Mouse (Mus musculus): ENCODE measurements around the gene Rin1. TPM values are rescaled to one million over a fixed set of nuclear protein-coding genes. Genes with fewer than 3 reads are reported as not detected.

Gene Rin1
- polyA plus RNA-seq, 1 experiment from 2014 or later, result 2.4 TPM

Other genes starting within 250 kb of the Rin1 start
- gene Gm21992, start 238.9 kb upstream of the Rin1 start, polyA plus RNA-seq (2016; fragmentation: Nextera tagmentation; extraction: Ambion mirVana), result 34.2 and 45.1 TPM in 2 replicates
- 104 and 110 TPM in 2 replicates for gene Rbm14, start 238.8 kb upstream of the Rin1 start, polyA plus RNA-seq (2016; fragmentation: Nextera tagmentation; extraction: Ambion mirVana)
- gene Ccs, start 211.1 kb upstream of the Rin1 start, polyA plus RNA-seq (2016; fragmentation: Nextera tagmentation; extraction: Ambion mirVana), result 53.8 and 57.3 TPM in 2 replicates
- 0.18 and 0.24 TPM in 2 replicates for gene Ccdc87, start 211.1 kb upstream of the Rin1 start, polyA plus RNA-seq (2016; fragmentation: Nextera tagmentation; extraction: Ambion mirVana)
- 37.6 and 45.1 TPM in 2 replicates for gene Ctsf, start 195.4 kb upstream of the Rin1 start, polyA plus RNA-seq (2016; fragmentation: Nextera tagmentation; extraction: Ambion mirVana)
- 6.0 and 6.8 TPM in 2 replicates for gene Actn3, start 172.6 kb upstream of the Rin1 start, polyA plus RNA-seq (2016; fragmentation: Nextera tagmentation; extraction: Ambion mirVana)
- gene Zdhhc24, start 171.8 kb upstream of the Rin1 start, polyA plus RNA-seq (2016; fragmentation: Nextera tagmentation; extraction: Ambion mirVana), result 12.0 and 12.1 TPM in 2 replicates
- gene Bbs1, start 143.9 kb upstream of the Rin1 start, polyA plus RNA-seq (2016; fragmentation: Nextera tagmentation; extraction: Ambion mirVana), result 5.6 and 5.7 TPM in 2 replicates
- gene Dpp3, start 122.2 kb upstream of the Rin1 start, polyA plus RNA-seq (2016; fragmentation: Nextera tagmentation; extraction: Ambion mirVana), result 144 and 147 TPM in 2 replicates
- 3.2 and 3.7 TPM in 2 replicates for gene Peli3, start 107.4 kb upstream of the Rin1 start, polyA plus RNA-seq (2016; fragmentation: Nextera tagmentation; extraction: Ambion mirVana)
- 141 and 142 TPM in 2 replicates for gene Mrpl11, start 88.3 kb upstream of the Rin1 start, polyA plus RNA-seq (2016; fragmentation: Nextera tagmentation; extraction: Ambion mirVana)
- 0.08 TPM in 1 of 2 replicates, not detected in the other for gene Npas4, start 60.2 kb upstream of the Rin1 start, polyA plus RNA-seq (2016; fragmentation: Nextera tagmentation; extraction: Ambion mirVana)
- 4.7 and 5.1 TPM in 2 replicates for gene Slc29a2, start 26.6 kb upstream of the Rin1 start, polyA plus RNA-seq (2016; fragmentation: Nextera tagmentation; extraction: Ambion mirVana)
- 46.4 and 48.1 TPM in 2 replicates for gene B4gat1, start 11.7 kb upstream of the Rin1 start, polyA plus RNA-seq (2016; fragmentation: Nextera tagmentation; extraction: Ambion mirVana)
- gene AC124502.3, start 11.6 kb upstream of the Rin1 start, polyA plus RNA-seq (2016; fragmentation: Nextera tagmentation; extraction: Ambion mirVana), result 3.5 and 4.7 TPM in 2 replicates
- gene Brms1, start 9.1 kb upstream of the Rin1 start, polyA plus RNA-seq (2016; fragmentation: Nextera tagmentation; extraction: Ambion mirVana), result 38.4 and 45.4 TPM in 2 replicates
- gene Cd248, start 17.6 kb downstream of the Rin1 start, polyA plus RNA-seq (2016; fragmentation: Nextera tagmentation; extraction: Ambion mirVana), result 54.4 and 64.3 TPM in 2 replicates
- 2.9 and 3.7 TPM in 2 replicates for gene Tmem151a, start 35.0 kb downstream of the Rin1 start, polyA plus RNA-seq (2016; fragmentation: Nextera tagmentation; extraction: Ambion mirVana)
- 67.3 and 73.4 TPM in 2 replicates for gene Yif1a, start 38.1 kb downstream of the Rin1 start, polyA plus RNA-seq (2016; fragmentation: Nextera tagmentation; extraction: Ambion mirVana)
- gene Cnih2, start 48.0 kb downstream of the Rin1 start, polyA plus RNA-seq (2016; fragmentation: Nextera tagmentation; extraction: Ambion mirVana), result 69.7 and 74.9 TPM in 2 replicates
- 247 and 248 TPM in 2 replicates for gene Rab1b, start 56.6 kb downstream of the Rin1 start, polyA plus RNA-seq (2016; fragmentation: Nextera tagmentation; extraction: Ambion mirVana)
- gene Klc2, start 68.1 kb downstream of the Rin1 start, polyA plus RNA-seq (2016; fragmentation: Nextera tagmentation; extraction: Ambion mirVana), result 30.6 and 35.3 TPM in 2 replicates
- gene Pacs1, start 222.6 kb downstream of the Rin1 start, polyA plus RNA-seq (2016; fragmentation: Nextera tagmentation; extraction: Ambion mirVana), result 31.3 and 32.2 TPM in 2 replicates
- gene Sf3b2, start 245.0 kb downstream of the Rin1 start, polyA plus RNA-seq (2016; fragmentation: Nextera tagmentation; extraction: Ambion mirVana), result 386 and 406 TPM in 2 replicates
- gene Gal3st3, start 247.8 kb downstream of the Rin1 start, polyA plus RNA-seq (2016; fragmentation: Nextera tagmentation; extraction: Ambion mirVana), result 8.1 and 8.5 TPM in 2 replicates